Mouse (Mus musculus) embryonic fibroblast, embryonic 13.5 days (primary cell): ENCODE data around the gene Slc25a39.

Source experiments
- CTCF ChIP-seq: IDR thresholded peaks from 2 replicates; pipeline ENCODE4 v1.5.1; 2011; ENCODE audit warnings: mild to moderate bottlenecking, control low read depth, low read length, moderate library complexity, borderline replicate concordance; ENCODE audit not compliant: insufficient read depth
- POLR2A ChIP-seq: IDR thresholded peaks from 2 replicates; pipeline ENCODE4 v1.6.1; 2011; ENCODE audit warnings: low read depth, mild to moderate bottlenecking, control low read depth, low read length, moderate library complexity

GRCm38 (mm10) chr11:102370285-102370684 lies 37.5 kb downstream of the Slc25a39 start:
- TF ChIP-seq POLR2A (no peak), CTCF (no peak)
